Mouse (Mus musculus) activated CD4-positive, CD25-positive, alpha-beta regulatory T cell, adult 4 months (primary cell): ENCODE measurements around the gene Alad. TPM values are rescaled to one million over a fixed set of nuclear protein-coding genes. Genes with fewer than 3 reads are reported as not detected.
A peak's percentile ranks its signal among the peaks of the same experiment; 100 is the strongest.

Source experiments
- ATAC-seq: one replicate; pipeline ENCODE4 v1.8.0; 2017
- polyA plus RNA-seq, 2 experiments: library from polyadenylated mRNA; unstranded; fragments of 100-300 nt; shearing (Covaris generic); gene quantifications; one replicate each; pipeline ENCODE4 v1.2.1; 2017

The Alad gene
- polyA plus RNA-seq = 10 to 100 TPM; 68.8 to 82.3 TPM

DNA sequence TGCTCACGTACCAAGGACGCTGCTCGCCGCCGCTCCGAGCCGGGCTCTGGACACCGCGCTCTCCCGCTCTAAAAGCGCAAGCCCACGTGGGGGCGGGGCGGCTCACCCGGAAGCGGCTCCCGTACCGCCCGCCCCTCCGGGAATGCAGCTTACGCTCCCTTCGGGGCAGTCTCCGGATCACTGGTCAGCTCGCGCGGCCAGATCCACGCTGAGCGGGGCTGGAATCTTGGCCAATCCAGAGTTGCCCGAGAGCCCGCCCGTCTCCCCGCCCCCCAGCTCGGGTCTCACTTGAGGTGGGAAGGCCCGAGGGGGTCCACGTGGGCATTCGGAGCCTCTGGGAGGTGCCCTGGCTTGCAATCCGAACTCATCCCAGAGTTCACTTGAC, at the start of gene Alad:
TSS of gene Alad (minus strand) at position 70 of the 385 bp plus-strand sequence.
- peak; percentile 71 for ATAC-seq

DNA sequence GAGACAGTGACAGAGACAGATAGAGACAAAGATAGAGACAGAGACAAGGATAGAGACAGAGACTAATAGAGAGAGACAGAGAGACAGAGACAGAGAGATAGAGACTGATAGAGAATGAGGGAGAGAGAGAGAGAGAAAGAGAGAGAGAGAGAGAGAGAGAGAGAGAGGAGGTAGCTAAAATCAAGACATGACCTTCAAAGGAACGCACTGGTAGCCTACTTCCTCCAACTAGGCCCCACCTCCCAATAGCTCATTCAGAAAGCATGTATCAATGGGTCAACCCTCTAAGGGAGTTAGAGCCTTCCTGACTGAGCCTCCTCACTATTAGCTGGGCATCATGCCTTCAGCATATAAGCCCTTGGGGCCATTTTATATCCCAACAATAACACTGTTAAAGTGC, 48.6 kb upstream of the Alad start:
- ATAC-seq = peak; percentile 46

- no peak for ATAC-seq
Observed at GRCm38 (mm10) chr4:62567696-62568095, 48.0 kb upstream of the Alad start.

DNA sequence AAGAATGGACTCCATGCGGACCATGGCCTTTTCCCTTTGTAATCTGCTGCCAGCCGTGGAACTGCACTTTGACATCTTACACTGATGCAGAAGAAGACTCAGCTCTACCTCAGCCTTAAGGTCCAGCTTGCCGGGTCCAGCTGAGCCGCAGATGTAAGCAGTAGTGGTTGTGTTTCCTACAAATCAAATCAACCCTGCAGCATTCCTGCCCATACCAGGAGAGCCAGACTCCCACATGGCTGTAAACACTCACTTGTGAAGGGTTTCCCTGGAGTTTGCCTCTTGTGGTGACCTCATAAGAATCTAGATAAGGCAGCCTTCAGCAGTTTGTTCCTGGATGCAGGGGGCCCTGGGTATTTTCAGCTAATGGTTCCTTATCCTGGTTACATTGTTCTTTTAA, 46.8 kb upstream of the Alad start:
- no peak for ATAC-seq

DNA sequence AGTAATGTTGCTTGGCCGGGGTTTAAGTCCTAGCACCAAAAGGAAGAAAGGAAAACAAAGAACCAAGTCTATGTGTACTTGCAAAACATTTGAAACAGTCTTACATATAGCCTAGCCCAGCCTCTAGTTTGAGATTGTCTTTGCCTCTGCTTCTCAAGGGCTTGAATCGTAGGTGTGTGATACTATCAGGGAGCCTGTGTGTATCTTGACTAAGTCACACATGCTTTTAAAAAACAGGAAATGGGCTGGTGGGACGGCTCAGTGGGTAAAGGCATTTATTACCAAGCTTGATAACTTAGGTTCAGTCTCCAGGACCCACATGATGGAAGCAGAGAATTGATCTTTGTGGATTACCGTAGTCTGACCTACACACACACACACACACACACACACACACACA, 42.3 kb upstream of the Alad start:
- ATAC-seq = peak; percentile 72

DNA sequence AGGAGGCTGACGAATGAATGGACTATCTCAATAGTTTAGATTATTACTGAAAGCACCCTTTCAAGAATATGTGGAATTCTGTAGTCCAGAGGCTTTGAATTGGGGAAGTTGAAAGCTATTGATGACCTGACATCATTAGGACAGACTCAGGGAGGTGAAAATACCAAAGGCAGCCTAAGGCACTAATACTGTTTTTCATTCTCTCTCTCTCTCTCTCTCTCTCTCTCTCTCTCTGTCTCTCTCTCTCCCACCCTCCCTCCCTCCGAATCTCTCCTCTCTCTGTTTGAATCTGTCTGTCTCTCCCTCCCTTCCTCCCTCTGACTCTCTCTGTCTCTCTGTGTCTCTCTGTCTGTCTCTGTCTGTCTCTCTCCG, 41.9 kb upstream of the Alad start:
- ATAC-seq = no peak

- ATAC-seq = peak; percentile 80
Observed at GRCm38 (mm10) chr4:62560963-62561629, 41.4 kb upstream of the Alad start.

DNA sequence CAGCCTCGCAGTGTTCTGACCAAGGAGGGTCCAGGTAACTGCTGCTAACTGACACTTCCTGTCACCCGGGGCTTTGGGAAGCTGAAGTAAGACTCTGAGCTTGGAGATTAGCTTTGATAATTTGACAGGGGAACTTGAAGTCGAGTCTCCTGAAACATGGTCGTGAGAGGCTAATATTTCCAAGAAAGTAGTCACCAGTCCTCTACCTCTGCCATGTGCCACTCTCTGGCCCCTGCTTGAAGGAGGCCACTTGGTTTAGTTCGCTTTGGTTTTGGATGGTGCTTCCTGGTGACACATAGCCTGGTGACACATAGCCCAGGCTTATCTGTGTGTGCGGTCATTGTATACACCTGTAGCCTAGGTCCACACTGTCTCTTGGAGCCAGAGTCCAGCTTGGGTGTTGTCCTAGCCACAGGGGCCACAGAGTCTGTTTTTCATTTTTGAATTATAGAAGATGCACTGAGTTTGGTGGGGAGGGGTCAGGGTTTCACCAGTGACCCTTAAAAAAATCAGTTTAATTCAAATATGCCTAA, 40.1 kb upstream of the Alad start, which contains the start of gene Rgs3:
TSS of gene Rgs3 (plus strand) at position 51 of the 533 bp plus-strand sequence.
- no peak for ATAC-seq

DNA sequence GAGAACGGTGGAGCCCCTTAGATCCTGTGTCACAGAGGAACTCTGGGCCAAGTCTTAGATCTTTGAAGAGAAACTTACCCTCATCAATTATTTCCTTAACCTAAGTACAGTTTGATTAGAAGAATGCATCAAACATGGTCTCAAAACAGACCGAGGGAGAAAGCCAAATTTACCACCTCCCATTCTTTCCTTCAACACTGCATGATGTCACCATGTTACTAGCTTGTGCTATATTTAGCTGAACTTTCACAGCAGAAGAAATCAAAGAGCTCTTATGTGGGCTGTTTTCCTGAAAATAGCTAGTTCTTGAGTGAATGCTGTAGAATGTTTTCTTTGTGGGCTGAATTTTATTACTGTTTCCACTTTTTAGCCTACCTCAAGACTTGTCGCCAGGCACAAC, 37.7 kb upstream of the Alad start:
- no peak for ATAC-seq

- peak; percentile 36 for ATAC-seq
Observed at GRCm38 (mm10) chr4:62551966-62552365, 32.2 kb upstream of the Alad start.

- ATAC-seq = no peak
Observed at GRCm38 (mm10) chr4:62544801-62545200, 25.1 kb upstream of the Alad start.

- ATAC-seq = no peak
Observed at GRCm38 (mm10) chr4:62543782-62544181, 24.1 kb upstream of the Alad start.

GRCm38 (mm10) chr4:62541802-62542201, 22.1 kb upstream of the Alad start:
- ATAC-seq = no peak

GRCm38 (mm10) chr4:62533729-62534128, 14.0 kb upstream of the Alad start:
- no peak for ATAC-seq

- no peak for ATAC-seq
Observed at GRCm38 (mm10) chr4:62527655-62528054, 7.9 kb upstream of the Alad start.

DNA sequence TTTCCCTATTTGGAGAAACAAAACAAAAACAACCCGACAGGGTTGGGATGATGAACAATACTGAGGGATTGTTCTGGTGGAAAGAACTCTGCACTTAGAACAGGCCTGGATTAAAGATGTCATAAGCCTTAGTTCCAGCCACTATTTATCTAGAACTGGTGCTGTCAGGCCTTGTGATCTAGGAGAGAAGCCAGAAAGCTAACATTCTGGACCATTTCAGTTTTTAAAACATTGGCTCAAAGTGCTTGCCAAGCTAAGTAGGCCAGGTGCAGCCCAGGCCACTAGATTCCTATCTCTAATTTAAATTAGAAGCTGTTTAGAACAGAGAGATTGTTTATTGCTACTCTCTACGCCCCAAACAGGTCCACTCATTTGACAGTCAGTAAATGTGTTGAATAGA, 6.5 kb upstream of the Alad start:
- ATAC-seq = no peak

DNA sequence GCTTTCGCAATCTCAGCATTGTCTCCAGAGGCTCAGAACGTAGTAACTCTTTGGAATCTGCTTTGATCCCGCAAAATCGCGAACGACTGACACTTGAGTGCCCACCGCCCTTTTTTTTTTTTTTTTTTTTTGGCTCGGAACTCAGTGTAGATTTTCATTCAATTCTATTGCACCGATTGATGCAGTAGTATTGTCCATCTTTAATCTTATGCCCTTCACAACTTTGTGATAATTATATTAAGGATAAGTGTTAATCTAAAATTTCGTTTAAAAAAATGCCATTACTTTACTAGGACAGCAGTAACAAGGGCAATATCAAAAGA, 5.7 kb upstream of the Alad start:
- ATAC-seq = no peak

- ATAC-seq = peak; percentile 96
Observed at GRCm38 (mm10) chr4:62524651-62525488, 5.2 kb upstream of the Alad start, which contains the start of the genes Pole3 and 4933430I17Rik. TSS of gene Pole3 (minus strand) at chr4:62525068. TSS of gene 4933430I17Rik (plus strand) at chr4:62525369.

DNA sequence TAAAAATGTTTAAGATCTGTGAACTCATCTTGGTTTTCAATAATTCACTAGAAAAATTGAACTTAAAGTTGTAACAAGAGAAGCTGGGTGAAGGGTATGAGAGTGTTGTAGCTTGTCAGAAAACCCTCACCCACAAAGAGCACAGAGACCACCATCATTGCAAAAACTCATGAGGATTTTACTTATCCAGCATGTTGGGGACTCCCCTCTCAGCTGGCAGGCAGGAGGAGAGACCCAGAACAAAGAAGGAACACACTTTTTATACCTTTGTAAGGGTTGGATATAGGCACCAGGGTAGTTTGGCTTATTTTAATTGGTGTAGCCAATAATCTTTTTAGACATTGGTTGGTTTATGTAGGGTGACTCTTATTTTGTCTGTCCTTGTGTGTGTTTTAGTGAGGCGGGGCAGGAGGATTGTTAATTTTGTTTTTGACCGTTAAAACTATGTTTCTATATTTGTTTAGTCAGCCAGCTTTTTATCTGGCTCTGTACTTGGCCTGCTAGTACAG, 1.2 kb upstream of the Alad start:
- no peak for ATAC-seq

GRCm38 (mm10) chr4:62519122-62519848, 433 bp downstream of the Alad start:
- peak; percentile 52 for ATAC-seq

GRCm38 (mm10) chr4:62518416-62519121, 1.1 kb downstream of the Alad start:
- peak; percentile 10 for ATAC-seq
